Mouse (Mus musculus): ENCODE measurements around the gene Fthl17b.

- TF ChIP-seq CTCF (IDR thresholded peaks at IDR 0.05; ENCODE audit: borderline replicate concordance, extremely low read depth, insufficient read depth, insufficient read length) = no peak
- no peak for TF ChIP-seq POLR2A (IDR thresholded peaks at IDR 0.05; ENCODE audit: borderline replicate concordance, extremely low read depth, insufficient read depth, insufficient read length, poor library complexity, severe bottlenecking)
Measured at GRCm38 (mm10) chrX:8944041-8944440, 18.7 kb downstream of the Fthl17b start.

All from brain, embryonic 14.5 days (tissue).